Mouse (Mus musculus) gastrocnemius, adult 2 months (tissue): ENCODE measurements at regions not wholly inside any gene's neighbourhood (a gene's known extent, or its start where the extent isn't known, plus 50 kb on each side); places are given as distances from the start of the nearest gene placed in this dataset.

ENCODE experiments used
- DNase-seq: peaks from one replicate; pipeline ENCODE4 v3.0.0; 2022
- H3K27ac ChIP-seq: fragments of 200-600 bp; 2 replicates; pipeline ENCODE4 v1.8.1; 2022; ENCODE audit warnings: mild to moderate bottlenecking
- H3K4me3 ChIP-seq: fragments of 200-600 bp; 2 replicates; pipeline ENCODE4 v1.8.1; 2022; ENCODE audit warnings: mild to moderate bottlenecking, moderate library complexity
- CTCF ChIP-seq: fragments of 200-600 bp; IDR thresholded peaks from 2 replicates; pipeline ENCODE4 v1.8.1; 2022; ENCODE audit warnings: antibody characterized with exemption, mild to moderate bottlenecking, moderate library complexity
- intact Hi-C: fragments of 180-260 bp; cut with DNase I; formaldehyde crosslinking; loops from one replicate; pipeline ENCODE4 v1.15.1; 2025

GRCm38 (mm10) chr15:21836110-21836509, 712.7 kb upstream of the Cdh18 start:
- no peak for TF ChIP-seq CTCF
- intact Hi-C loops, result no loop called here
- no peak overlapping the region for H3K4me3 ChIP-seq

GRCm38 (mm10) chr15:21858540-21858939, 690.3 kb upstream of the Cdh18 start:
- Histone ChIP-seq H3K27ac (no peak overlapping the region), H3K4me3 (no peak overlapping the region)
- no peak for TF ChIP-seq CTCF
- no peak for DNase-seq
- intact Hi-C loops, result no loop called here

More at GRCm38 (mm10) chr15:21836110-21836509, 712.7 kb upstream of the Cdh18 start:
- DNase-seq, result no peak
- no peak overlapping the region for H3K27ac ChIP-seq

- Histone ChIP-seq H3K4me3 (no peak overlapping the region), H3K27ac (no peak overlapping the region)
- intact Hi-C loops, result no loop called here
- peak; percentile 74 for TF ChIP-seq CTCF
- DNase-seq, result no peak
These were observed 663.6 kb upstream of the Cdh18 start for GRCm38 (mm10) chr15:21885181-21885580.
